Mouse (Mus musculus) olfactory bulb, adult 2 months (tissue): ENCODE data around the gene Rrp9. TPM values are rescaled to one million over a fixed set of nuclear protein-coding genes. Genes with fewer than 3 reads are reported as not detected.

Experiments
- H3K27ac ChIP-seq: fragments of 200-500 bp; 2 replicates; pipeline ENCODE4 v1.5.1; 2012; ENCODE audit warnings: low read depth, low read length; ENCODE audit not compliant: insufficient read depth
- H3K4me1 ChIP-seq: fragments of 200-500 bp; 2 replicates; pipeline ENCODE4 v1.6.1; 2012; ENCODE audit warnings: low read length; ENCODE audit not compliant: control insufficient read depth, insufficient read depth
- H3K4me3 ChIP-seq: fragments of 200-500 bp; 2 replicates; pipeline ENCODE4 v1.5.1; 2012; ENCODE audit warnings: mild to moderate bottlenecking, low read depth, low read length, moderate library complexity; ENCODE audit not compliant: insufficient read depth
- CTCF ChIP-seq: fragments of 200-500 bp; IDR thresholded peaks from 2 replicates; pipeline ENCODE4 v1.5.1; 2012; ENCODE audit warnings: low read depth, mild to moderate bottlenecking, low read length, moderate library complexity; ENCODE audit not compliant: insufficient read depth
- POLR2A ChIP-seq: fragments of 200-500 bp; IDR thresholded peaks from 2 replicates; pipeline ENCODE4 v1.6.1; 2012; ENCODE audit warnings: mild to moderate bottlenecking, low read depth, low read length, moderate library complexity; ENCODE audit not compliant: insufficient read depth
- WGBS: fragments of 180-500 bp; shearing (Covaris S2); methylation state at CpG from one replicate; pipeline ENCODE4 v1.1.7; 2018; 5-methylcytosine and 5-hydroxymethylcytosine counted together
- polyA plus RNA-seq: library from polyadenylated mRNA; stranded (reverse); fragments of >200 nt; gene quantifications from 2 replicates; pipeline ENCODE4 v1.2.4, GENCODE M21; 2012; ENCODE audit warnings: low replicate concordance; ENCODE audit not compliant: missing spikeins, insufficient read depth, insufficient read length

Gene Rrp9
- not detected in 2 replicates for polyA plus RNA-seq

GRCm38 (mm10) chr9:106475663-106476001 lies at the start of gene Rrp9:
Rrp9 (plus strand) TSS chr9:106475963.
- Histone ChIP-seq H3K4me3 (no peak within 1 kb of the TSS), H3K4me1 (peaks cover 46% of the 10 kb centered on the region), H3K27ac (no peak within 1 kb of the TSS)
- 86% methylated on average over 10 of the region's 10 CpGs for WGBS
- no peak for TF ChIP-seq POLR2A
- TF ChIP-seq CTCF: no peak

- TF ChIP-seq POLR2A: no peak
- no peak for TF ChIP-seq CTCF
- Histone ChIP-seq H3K4me3 (peak overlapping the region; percentile 78), H3K27ac (peak overlapping the region; percentile 95), H3K4me1 (peaks cover 4% of the 10 kb centered on the region; the same call in 1 of the 2 replicates)
- 3% methylated on average over 11 of the region's 11 CpGs for WGBS
Observed at GRCm38 (mm10) chr9:106428719-106429220, 47.0 kb upstream of the Rrp9 start.

GRCm38 (mm10) chr9:106429221-106430014 lies 46.3 kb upstream of the Rrp9 start, which contains the start of gene Rpl29:
Rpl29 (plus strand) TSS chr9:106429454.
- H3K4me3 ChIP-seq: peak within 1 kb of the TSS; percentile 94
- under 1% methylated on average over 55 of the region's 55 CpGs for WGBS
- H3K27ac ChIP-seq: peak within 1 kb of the TSS; percentile 95
- peaks cover 4% of the 10 kb centered on the region; the same call in 1 of the 2 replicates for H3K4me1 ChIP-seq
- no peak for TF ChIP-seq CTCF
- TF ChIP-seq POLR2A: peak; percentile 71

GRCm38 (mm10) chr9:106430015-106430264 lies 45.8 kb upstream of the Rrp9 start:
- no peak for TF ChIP-seq CTCF
- no peak for TF ChIP-seq POLR2A
- Histone ChIP-seq H3K4me3 (peak overlapping the region; percentile 94), H3K27ac (peak overlapping the region; percentile 83), H3K4me1 (peaks cover 7% of the 10 kb centered on the region; the same call in 1 of the 2 replicates)
- WGBS: 2% methylated on average over 4 of the region's 4 CpGs

GRCm38 (mm10) chr9:106433389-106433788 lies 42.4 kb upstream of the Rrp9 start:
- H3K27ac ChIP-seq: no peak overlapping the region
- 44% methylated on average over 7 of the region's 7 CpGs for WGBS
- H3K4me3 ChIP-seq: no peak overlapping the region
- peaks cover 14% of the 10 kb centered on the region for H3K4me1 ChIP-seq
- TF ChIP-seq POLR2A: no peak
- TF ChIP-seq CTCF: no peak

- TF ChIP-seq POLR2A (no peak), CTCF (no peak)
- peaks cover 21% of the 10 kb centered on the region for H3K4me1 ChIP-seq
- no peak overlapping the region for H3K4me3 ChIP-seq
- H3K27ac ChIP-seq: no peak overlapping the region
- WGBS: 89% methylated on average over 9 of the region's 9 CpGs
Observed at GRCm38 (mm10) chr9:106436566-106436965, 39.2 kb upstream of the Rrp9 start.

- 81% methylated on average over 5 of the region's 5 CpGs for WGBS
- H3K27ac ChIP-seq: no peak overlapping the region
- peaks cover 18% of the 10 kb centered on the region for H3K4me1 ChIP-seq
Observed at GRCm38 (mm10) chr9:106442680-106443079, 33.1 kb upstream of the Rrp9 start.

GRCm38 (mm10) chr9:106444836-106445235 lies 30.9 kb upstream of the Rrp9 start:
- Histone ChIP-seq H3K4me3 (no peak overlapping the region), H3K4me1 (peaks cover 19% of the 10 kb centered on the region), H3K27ac (no peak overlapping the region)
- 85% methylated on average over 4 of the region's 4 CpGs for WGBS
- TF ChIP-seq CTCF: no peak
- TF ChIP-seq POLR2A: no peak

More at GRCm38 (mm10) chr9:106442680-106443079, 33.1 kb upstream of the Rrp9 start:
- TF ChIP-seq POLR2A (no peak), CTCF (no peak)
- H3K4me3 ChIP-seq: no peak overlapping the region

GRCm38 (mm10) chr9:106447348-106447747 lies 28.4 kb upstream of the Rrp9 start, which contains the start of the genes Abhd14b and Abhd14a:
Abhd14b (plus strand) TSS chr9:106447459.
Abhd14a (minus strand) TSS chr9:106447678.
- Histone ChIP-seq H3K27ac (peak within 1 kb of the TSS; percentile 61; the same call in 1 of the 2 replicates), H3K4me1 (peaks cover 19% of the 10 kb centered on the region), H3K4me3 (peak within 1 kb of the TSS; percentile 78)
- peak; percentile 83 for TF ChIP-seq CTCF
- TF ChIP-seq POLR2A: peak; percentile 74
- under 1% methylated on average over 24 of the region's 24 CpGs for WGBS
